20 mouse cellular contexts compared by ENCODE assay signal in genomic region chr5:99656024-99656423, GRCm38 (mm10).
"Had no signal": no experiment of that assay in that cellular context is flagged by ENCODE, and none has a peak within 500 bp of the region (broad histone marks: within the 10 kb centered on the region; RNA-seq: fewer than 3 reads in every experiment).

No protein-coding gene starts in this region.

- DNase-seq: kidney, adult 18-20 months; kidney, postnatal 36 days; liver; lung, adult 18-20 months; retina, postnatal 1 day; right cerebral cortex, postnatal 25 days; spleen, adult 18-20 months; thymus, adult 18-20 months; thymus, postnatal 36 days had no signal

- H3K9ac ChIP-seq: limb, embryonic 13.5 days; liver, embryonic 12.5 days; liver, embryonic 15.5 days; midbrain, embryonic 12.5 days; midbrain, embryonic 15.5 days; neural tube, embryonic 12.5 days; neural tube, embryonic 15.5 days; stomach, embryonic 15.5 days had no signal

- H3K27me3 ChIP-seq: limb, embryonic 13.5 days; liver, embryonic 12.5 days; liver, embryonic 15.5 days; midbrain, embryonic 12.5 days; midbrain, embryonic 15.5 days; neural tube, embryonic 12.5 days; neural tube, embryonic 15.5 days; stomach, embryonic 15.5 days had no signal

- H3K4me1 ChIP-seq: limb, embryonic 10.5 days; limb, embryonic 13.5 days; liver, embryonic 15.5 days; neural tube, embryonic 12.5 days; stomach, embryonic 15.5 days had no signal

- H3K9me3 ChIP-seq: limb, embryonic 10.5 days; limb, embryonic 13.5 days; liver, embryonic 12.5 days; liver, embryonic 15.5 days; midbrain, embryonic 12.5 days; midbrain, embryonic 15.5 days; neural tube, embryonic 12.5 days; neural tube, embryonic 15.5 days; stomach, embryonic 15.5 days had no signal

- H3K4me3 ChIP-seq: limb, embryonic 10.5 days; limb, embryonic 13.5 days; liver, embryonic 12.5 days; liver, embryonic 15.5 days; midbrain, embryonic 12.5 days; midbrain, embryonic 15.5 days; neural tube, embryonic 12.5 days; neural tube, embryonic 15.5 days; stomach, embryonic 15.5 days had no signal

- H3K27ac ChIP-seq: kidney, postnatal 0 days; limb, embryonic 10.5 days; limb, embryonic 13.5 days; liver, embryonic 12.5 days; liver, embryonic 15.5 days; macrophage; midbrain, embryonic 12.5 days; midbrain, embryonic 15.5 days; neural tube, embryonic 12.5 days; neural tube, embryonic 15.5 days; stomach, embryonic 15.5 days had no signal

- H3K36me3 ChIP-seq: limb, embryonic 10.5 days; limb, embryonic 13.5 days; liver, embryonic 12.5 days; liver, embryonic 15.5 days; midbrain, embryonic 12.5 days; midbrain, embryonic 15.5 days; neural tube, embryonic 12.5 days; neural tube, embryonic 15.5 days; stomach, embryonic 15.5 days had no signal
